Mouse (Mus musculus) cerebellum, adult 2 months (tissue): ENCODE measurements at regions not wholly inside any gene's neighbourhood (a gene's known extent, or its start where the extent isn't known, plus 50 kb on each side); places are given as distances from the start of the nearest gene placed in this dataset.

Experiments used
- CTCF ChIP-seq: fragments of 200-500 bp; IDR thresholded peaks from 2 replicates; pipeline ENCODE4 v1.5.1; 2011; ENCODE audit warnings: low read depth, mild to moderate bottlenecking, control low read depth, low read length, moderate library complexity, borderline replicate concordance; ENCODE audit not compliant: insufficient read depth
- POLR2A ChIP-seq: fragments of 200-500 bp; IDR thresholded peaks from 2 replicates; pipeline ENCODE4 v1.6.1; 2011; ENCODE audit warnings: low read length, control low read depth, borderline replicate concordance; ENCODE audit not compliant: insufficient read depth

GRCm38 (mm10) chr5:118376478-118376877, 131.5 kb downstream of the 2410131K14Rik start:
- no peak for TF ChIP-seq CTCF
- no peak for TF ChIP-seq POLR2A
